Mouse (Mus musculus) liver (tissue): ENCODE measurements around the gene Mettl7a1.
A peak's percentile ranks its signal among the peaks of the same experiment; 100 is the strongest.
"Not testable (repeated sequence)": the region's sequence is repeated elsewhere in the genome, so short reads cannot be mapped to it uniquely, and the experiment has no call there.

Source experiments
- DNase-seq: peaks from one replicate; pipeline ENCODE4 v3.0.0-alpha.2; 2020; ENCODE audit warnings: mixed read lengths

The Mettl7a1 gene

DNA sequence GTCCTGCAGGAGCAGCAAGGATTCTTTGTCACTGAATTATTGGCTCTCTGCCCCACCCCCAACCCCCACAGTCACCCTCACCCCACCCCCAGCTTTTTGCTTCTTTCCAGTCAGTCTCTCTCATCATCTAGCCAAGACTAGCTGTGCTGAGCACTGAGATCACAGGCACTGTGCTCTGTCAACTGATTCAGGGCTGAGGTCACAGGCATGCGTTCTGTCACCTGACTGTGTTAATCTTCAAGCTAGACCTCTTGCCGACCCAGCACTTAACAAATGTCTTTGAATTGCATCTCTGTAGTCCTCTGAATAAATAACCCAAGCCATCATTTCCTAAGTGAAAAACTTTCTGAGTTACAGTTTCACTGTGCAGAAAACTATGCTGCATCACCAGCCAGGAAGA, 45.6 kb downstream of the Mettl7a1 start:
- DNase-seq: peak; percentile 11

DNA sequence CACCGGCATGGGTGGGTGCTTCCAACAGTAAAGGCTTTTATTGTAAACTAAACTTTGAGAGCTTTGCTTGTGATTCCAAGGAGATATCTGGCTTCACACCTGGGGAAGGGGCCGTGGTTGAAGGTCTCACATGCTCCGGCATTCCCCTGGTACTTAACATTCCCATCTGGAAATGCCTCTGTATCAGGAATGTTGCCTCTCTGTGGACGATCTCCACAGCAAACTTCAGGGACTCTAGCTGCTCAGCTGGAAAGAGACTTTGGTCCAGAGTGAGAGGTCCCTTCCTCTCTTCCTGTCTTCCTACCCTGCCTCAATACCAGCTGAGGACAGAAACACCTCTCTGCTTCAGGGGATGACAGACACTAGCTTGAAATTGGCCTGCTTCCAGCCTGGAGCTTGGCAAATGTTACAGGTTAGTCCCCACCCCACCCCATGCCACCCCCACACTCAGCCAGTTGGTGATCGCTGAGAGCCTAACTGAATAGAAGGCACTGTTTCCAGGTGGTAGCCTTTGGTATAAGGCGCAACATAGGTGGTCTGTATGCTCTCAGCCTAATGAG, 47.6 kb downstream of the Mettl7a1 start:
- no peak for DNase-seq

DNA sequence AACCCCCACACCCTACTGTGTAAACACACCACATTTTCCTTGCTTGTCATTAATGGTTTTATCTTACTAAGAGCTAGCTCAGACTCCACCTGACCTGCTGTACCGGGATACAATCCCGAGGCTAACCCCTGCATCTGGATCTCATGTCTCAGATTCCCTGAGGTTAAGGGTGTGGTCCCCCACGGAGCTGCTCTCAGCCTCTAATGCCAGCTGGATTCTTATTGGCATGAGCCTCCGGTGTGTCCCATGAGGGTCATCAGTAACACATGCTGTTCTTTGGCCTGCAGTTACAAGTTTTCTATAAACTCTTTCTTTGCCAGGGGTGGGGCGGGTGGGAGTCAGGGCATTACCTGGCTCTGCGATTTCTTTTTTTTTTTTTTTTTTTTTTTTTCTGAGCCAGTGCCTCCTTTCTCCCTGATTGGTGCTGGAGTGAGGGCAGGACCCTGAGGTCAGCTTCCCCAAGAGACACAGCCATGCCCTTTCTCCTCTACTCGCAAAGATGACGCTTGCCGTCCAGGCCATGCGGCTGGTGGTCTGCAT, 48.8 kb downstream of the Mettl7a1 start, which contains the start of the genes Methig1 and Mettl7a2:
Methig1 (plus strand) TSS at position 439 of the 540 bp plus-strand sequence.
Mettl7a2 (plus strand) TSS at position 490 of the 540 bp plus-strand sequence.
- no peak for DNase-seq

DNA sequence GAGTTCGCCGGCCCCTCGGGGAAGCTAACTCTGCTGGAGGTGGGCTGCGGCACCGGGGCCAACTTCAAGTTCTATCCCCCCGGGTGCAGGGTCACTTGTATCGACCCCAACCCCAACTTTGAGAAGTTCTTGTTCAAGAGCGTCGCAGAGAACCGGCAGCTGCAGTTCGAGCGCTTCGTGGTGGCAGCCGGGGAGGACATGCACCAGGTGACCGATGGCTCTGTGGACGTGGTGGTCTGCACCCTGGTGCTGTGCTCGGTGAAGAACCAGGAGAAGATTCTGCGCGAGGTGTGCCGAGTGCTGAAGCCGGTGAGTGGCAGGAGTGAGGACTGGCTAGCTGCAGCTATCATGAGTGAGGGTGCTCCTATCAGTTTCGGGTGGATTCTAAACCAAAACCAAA, 49.5 kb downstream of the Mettl7a1 start:
- not testable (repeated sequence) for DNase-seq

DNA sequence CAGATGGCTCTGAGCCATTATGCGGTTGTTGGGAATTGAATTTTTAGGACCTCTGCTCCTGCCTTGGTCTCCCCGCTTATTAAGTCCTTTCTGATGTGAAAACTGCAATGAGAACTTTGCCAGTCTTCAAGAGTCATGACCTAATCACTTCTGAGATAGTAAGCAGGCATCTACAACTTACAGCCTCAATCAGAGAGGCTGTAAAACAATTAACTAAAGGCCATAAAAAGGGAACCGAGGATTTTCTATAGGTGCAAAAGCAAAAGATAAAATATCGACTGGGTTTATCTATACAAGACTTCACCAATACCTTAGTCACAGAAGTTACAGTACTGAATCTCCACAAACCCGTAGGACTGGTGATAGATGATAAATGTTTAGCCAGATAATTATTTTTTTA, 51.9 kb downstream of the Mettl7a1 start:
- no peak for DNase-seq

DNA sequence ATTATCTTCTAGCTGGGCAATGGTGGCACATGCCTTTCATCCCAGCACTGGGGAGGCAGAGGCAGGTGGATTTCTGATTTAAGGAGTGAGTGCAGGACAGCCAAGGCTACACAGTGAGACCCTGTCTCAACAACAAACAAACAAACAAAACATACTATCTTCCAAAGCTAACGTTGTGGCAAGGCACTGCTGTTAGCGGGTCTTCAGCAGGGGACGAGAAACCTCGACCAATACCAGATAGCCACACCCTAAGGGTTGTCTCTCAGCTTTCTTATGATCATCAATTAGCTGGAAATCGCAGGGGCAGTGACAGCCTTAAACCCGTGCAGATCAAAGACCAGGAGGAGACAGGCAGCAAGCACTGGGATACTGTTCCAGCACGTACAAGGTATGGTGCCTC, 60.3 kb downstream of the Mettl7a1 start, which contains the start of gene Higd1c:
Higd1c (plus strand) TSS at position 301 of the 400 bp plus-strand sequence.
- no peak for DNase-seq

DNA sequence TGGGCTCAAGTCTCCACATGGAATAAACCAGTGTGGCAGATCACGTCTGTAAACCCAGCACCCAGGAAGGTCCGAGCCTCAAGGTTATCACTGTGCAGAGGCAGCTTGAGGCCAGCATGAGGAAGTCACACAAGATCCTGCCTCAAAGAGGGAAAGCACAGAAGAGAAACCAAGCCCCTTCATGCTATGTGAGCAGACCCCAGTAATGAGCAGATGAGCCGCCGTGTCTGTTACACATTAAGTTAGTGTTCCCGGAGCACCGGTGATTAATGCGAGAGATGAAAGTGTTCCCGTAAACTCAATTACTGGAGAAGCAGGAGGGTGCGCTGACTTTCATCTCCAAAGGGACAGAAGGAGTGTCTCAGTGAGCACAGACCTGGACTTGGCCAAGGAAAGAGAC, 62.0 kb downstream of the Mettl7a1 start:
- DNase-seq: not testable (repeated sequence)

DNA sequence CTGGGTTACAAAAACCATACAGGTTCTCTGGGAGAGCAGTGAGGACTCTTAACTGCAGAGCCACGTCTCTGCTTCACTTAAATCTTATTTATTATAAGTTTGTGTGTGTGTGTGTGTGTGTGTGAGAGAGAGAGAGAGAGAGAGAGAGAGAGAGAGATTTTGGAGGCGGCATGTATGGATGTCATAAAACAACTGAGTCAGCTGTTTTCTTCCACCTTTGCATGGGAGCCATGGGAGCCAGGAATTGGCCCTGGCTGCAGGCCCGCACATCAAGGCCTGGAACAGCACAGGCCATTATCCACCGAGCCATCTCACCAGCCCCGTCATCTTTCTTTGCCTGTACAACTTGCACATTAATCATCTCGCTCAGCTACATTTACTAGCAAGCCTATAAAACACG, 63.2 kb downstream of the Mettl7a1 start:
- DNase-seq: no peak

DNA sequence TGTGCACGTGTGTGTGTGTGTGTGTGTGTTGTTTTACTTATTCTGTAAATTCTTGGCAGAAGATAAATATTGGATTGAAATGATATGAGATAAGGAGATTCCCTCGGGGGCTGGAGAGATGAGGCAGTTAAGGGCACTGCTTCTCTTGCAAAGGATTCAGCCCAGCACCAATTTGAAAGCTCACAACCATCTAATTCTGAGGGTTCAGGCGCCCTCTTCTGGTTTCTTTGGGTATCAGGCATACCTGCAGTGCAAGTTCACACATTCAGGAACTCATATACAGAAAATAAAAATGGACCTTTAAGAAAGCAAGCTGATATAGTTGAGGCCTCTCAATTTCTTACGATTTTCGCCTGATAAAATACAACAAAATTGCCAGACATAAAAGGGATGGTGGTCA, 71.1 kb downstream of the Mettl7a1 start:
- peak; percentile 66 for DNase-seq

DNA sequence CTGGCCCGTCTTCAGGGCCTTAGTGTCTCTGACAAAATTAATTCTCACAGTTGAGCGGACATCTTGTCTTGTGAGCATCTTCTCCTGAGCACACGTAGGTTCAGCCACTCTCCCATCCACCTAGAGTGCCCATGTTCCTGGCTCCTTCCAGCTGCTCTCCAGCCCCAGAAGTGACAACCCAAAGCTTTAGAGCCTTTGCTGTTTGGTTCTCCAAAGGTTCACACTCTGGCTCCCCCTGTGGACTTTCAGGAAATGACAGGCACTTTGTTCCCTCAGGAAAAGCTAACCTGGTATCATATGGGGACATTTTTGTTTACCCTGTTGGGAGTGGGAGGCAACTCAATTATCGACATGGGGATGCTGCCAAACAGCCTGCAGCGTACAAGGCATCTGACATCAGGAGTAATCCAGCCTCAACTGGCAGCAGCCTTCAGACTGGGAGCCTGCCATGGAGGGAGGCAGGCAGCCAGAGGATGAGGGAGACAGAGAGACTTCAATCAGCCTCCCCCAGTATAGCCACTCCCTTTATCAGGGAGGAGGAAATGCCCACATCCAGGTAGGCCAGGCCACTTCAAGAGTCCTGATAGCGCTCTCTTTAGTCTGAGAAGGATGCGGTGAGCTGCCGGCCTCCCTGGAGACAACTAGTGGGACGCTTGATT, 74.0 kb downstream of the Mettl7a1 start:
- not testable (repeated sequence) for DNase-seq
